Mouse (Mus musculus): ENCODE measurements around the gene Rapgef2. TPM values are rescaled to one million over a fixed set of nuclear protein-coding genes. Genes with fewer than 3 reads are reported as not detected.

Gene Rapgef2
- total RNA-seq, 2 experiments from 2014 or later, result 13.0 to 29.3 TPM

GRCm38 (mm10) chr3:79161834-79162401 lies 124.4 kb downstream of the Rapgef2 start:
- intact Hi-C loops (cut with DNase I), result loop anchor here (2.0 kb wide), 1 partner anchor 17 kb away; no protein-coding TSS in a partner anchor
- Histone ChIP-seq H3K4me3 (peak overlapping the region; percentile 64), H3K27ac (peak overlapping the region; percentile 87)
- peak; percentile 51 for DNase-seq
- TF ChIP-seq CTCF (IDR thresholded peaks at IDR 0.05), result no peak

- H3K27ac ChIP-seq, result peak overlapping the region; percentile 87
- peak overlapping the region; percentile 64 for H3K4me3 ChIP-seq
Observed at GRCm38 (mm10) chr3:79161093-79161723, 125.1 kb downstream of the Rapgef2 start.

GRCm38 (mm10) chr3:79158254-79158653 lies 128.1 kb downstream of the Rapgef2 start:
- Histone ChIP-seq H3K27ac (peak overlapping the region; percentile 60), H3K4me3 (no peak overlapping the region)
- intact Hi-C loops (cut with DNase I), result no loop called here
- no peak for DNase-seq
- TF ChIP-seq CTCF (IDR thresholded peaks at IDR 0.05), result no peak

More at GRCm38 (mm10) chr3:79161093-79161723, 125.1 kb downstream of the Rapgef2 start:
- no peak for TF ChIP-seq CTCF (IDR thresholded peaks at IDR 0.05)
- intact Hi-C loops (cut with DNase I), result no loop called here
- no peak for DNase-seq

- H3K4me3 ChIP-seq, result no peak overlapping the region; the same call in 1 of the 2 replicates
- no peak for TF ChIP-seq CTCF (IDR thresholded peaks at IDR 0.05)
- H3K27ac ChIP-seq, result peak overlapping the region; percentile 62
- intact Hi-C loops (cut with DNase I), result no loop called here
- no peak for DNase-seq
Observed at GRCm38 (mm10) chr3:79153039-79153487, 133.3 kb downstream of the Rapgef2 start.

- intact Hi-C loops (cut with DNase I), result no loop called here
- Histone ChIP-seq H3K27ac (peak overlapping the region; percentile 89), H3K4me3 (peak overlapping the region; percentile 75)
- TF ChIP-seq CTCF (IDR thresholded peaks at IDR 0.05), result no peak
- no peak for DNase-seq
Observed at GRCm38 (mm10) chr3:79145407-79146055, 140.8 kb downstream of the Rapgef2 start.

- DNase-seq, result peak; percentile 52
- intact Hi-C loops (cut with DNase I), result loop anchor here (5.0 kb wide), 2 partner anchors 32 to 43 kb away; no protein-coding TSS in a partner anchor
- TF ChIP-seq CTCF (IDR thresholded peaks at IDR 0.05), result no peak
- Histone ChIP-seq H3K4me3 (peak overlapping the region; percentile 75), H3K27ac (peak overlapping the region; percentile 89)
Observed at GRCm38 (mm10) chr3:79144672-79145406, 141.5 kb downstream of the Rapgef2 start.

GRCm38 (mm10) chr3:79144085-79144484 lies 142.2 kb downstream of the Rapgef2 start:
- Histone ChIP-seq H3K4me3 (peak overlapping the region; percentile 75), H3K27ac (peak overlapping the region; percentile 89)
- DNase-seq, result no peak
- no peak for TF ChIP-seq CTCF (IDR thresholded peaks at IDR 0.05)
- intact Hi-C loops (cut with DNase I), result loop anchor here (5.0 kb wide), 2 partner anchors 33 to 42 kb away; no protein-coding TSS in a partner anchor

GRCm38 (mm10) chr3:79139245-79139644 lies 147.1 kb downstream of the Rapgef2 start:
- intact Hi-C loops (cut with DNase I), result no loop called here
- TF ChIP-seq CTCF (IDR thresholded peaks at IDR 0.05), result no peak
- no peak overlapping the region for H3K4me3 ChIP-seq
- DNase-seq, result no peak
- H3K27ac ChIP-seq, result peak overlapping the region; percentile 48; the same call in 1 of the 2 replicates

GRCm38 (mm10) chr3:79138601-79139000 lies 147.7 kb downstream of the Rapgef2 start:
- DNase-seq, result no peak
- TF ChIP-seq CTCF (IDR thresholded peaks at IDR 0.05), result no peak
- intact Hi-C loops (cut with DNase I), result no loop called here
- H3K4me3 ChIP-seq, result no peak overlapping the region
- peak overlapping the region; percentile 48; the same call in 1 of the 2 replicates for H3K27ac ChIP-seq

- Histone ChIP-seq H3K27ac (peak overlapping the region; percentile 43), H3K4me3 (no peak overlapping the region)
- TF ChIP-seq CTCF (IDR thresholded peaks at IDR 0.05), result no peak
- intact Hi-C loops (cut with DNase I), result no loop called here
- DNase-seq, result no peak
Observed at GRCm38 (mm10) chr3:79130991-79131390, 155.3 kb downstream of the Rapgef2 start.

- no peak for DNase-seq
- peak overlapping the region; percentile 58 for H3K27ac ChIP-seq
- no peak overlapping the region for H3K4me3 ChIP-seq
- intact Hi-C loops (cut with DNase I), result no loop called here
- TF ChIP-seq CTCF (IDR thresholded peaks at IDR 0.05), result no peak
Observed at GRCm38 (mm10) chr3:79129044-79129600, 157.2 kb downstream of the Rapgef2 start.

- no peak for DNase-seq
- intact Hi-C loops (cut with DNase I), result no loop called here
- peak overlapping the region; percentile 58 for H3K27ac ChIP-seq
Observed at GRCm38 (mm10) chr3:79127797-79128196, 158.5 kb downstream of the Rapgef2 start.

More at GRCm38 (mm10) chr3:79127797-79128196, 158.5 kb downstream of the Rapgef2 start:
- no peak for TF ChIP-seq CTCF (IDR thresholded peaks at IDR 0.05)
- no peak overlapping the region for H3K4me3 ChIP-seq

Data from gastrocnemius, adult 2 months (tissue).